Mouse (Mus musculus) heart, postnatal 0 days (tissue): ENCODE data around the gene Psmd12.

Experiments used
- CTCF ChIP-seq: IDR thresholded peaks from 2 replicates; pipeline ENCODE4 v1.5.1; 2016; ENCODE audit warnings: antibody characterized with exemption, control low read depth, low read depth
- EP300 ChIP-seq: IDR thresholded peaks from 2 replicates; pipeline ENCODE4 v1.6.1; 2016; ENCODE audit warnings: antibody characterized with exemption, low read depth

GRCm38 (mm10) chr11:107458986-107459385, 20.3 kb upstream of the Psmd12 start:
- no peak for TF ChIP-seq EP300
- no peak for TF ChIP-seq CTCF
